Mouse (Mus musculus): ENCODE data around the gene Adgrl3. TPM values are rescaled to one million over a fixed set of nuclear protein-coding genes. Genes with fewer than 3 reads are reported as not detected.

Gene Adgrl3
- polyA plus RNA-seq, 1 experiment from 2014 or later: 11.9 TPM

- H3K27me3 ChIP-seq (replicated peaks; ENCODE audit: low read depth, poor library complexity, severe bottlenecking): no peaks in the 10 kb centered on the region
These were observed 34.7 kb downstream of the Adgrl3 start for GRCm38 (mm10) chr5:81054628-81055027.

GRCm38 (mm10) chr5:81055253-81055652 lies 35.3 kb downstream of the Adgrl3 start:
- no peak overlapping the region for H3K4me3 ChIP-seq
- no peaks in the 10 kb centered on the region for H3K36me3 ChIP-seq (replicated peaks)
- H3K27me3 ChIP-seq (replicated peaks; ENCODE audit: low read depth, poor library complexity, severe bottlenecking): no peaks in the 10 kb centered on the region
- DNase-seq (ENCODE audit: low spot score): no peak
- no peak overlapping the region for H3K27ac ChIP-seq (replicated peaks)
- WGBS: 86% methylated on average over 2 of the region's 2 CpGs
- H3K4me1 ChIP-seq: no peaks in the 10 kb centered on the region
- H3K9me3 ChIP-seq: no peaks in the 10 kb centered on the region

More at GRCm38 (mm10) chr5:81054628-81055027, 34.7 kb downstream of the Adgrl3 start:
- H3K27ac ChIP-seq (replicated peaks): no peak overlapping the region
- 53% methylated on average over 4 of the region's 4 CpGs for whole genome bisulfite sequencing
- no peaks in the 10 kb centered on the region for H3K36me3 ChIP-seq (replicated peaks)
- H3K4me3 ChIP-seq: no peak overlapping the region
- no peaks in the 10 kb centered on the region for H3K4me1 ChIP-seq
- H3K9me3 ChIP-seq: no peaks in the 10 kb centered on the region
- DNase-seq (ENCODE audit: low spot score): no peak

- no peak for DNase-seq (ENCODE audit: low spot score)
- Histone ChIP-seq H3K27ac (replicated peaks) (no peak overlapping the region), H3K27me3 (replicated peaks; ENCODE audit: low read depth, poor library complexity, severe bottlenecking) (no peaks in the 10 kb centered on the region), H3K36me3 (replicated peaks) (no peaks in the 10 kb centered on the region), H3K4me1 (no peaks in the 10 kb centered on the region), H3K4me3 (no peak overlapping the region), H3K9me3 (no peaks in the 10 kb centered on the region)
- WGBS: 87% methylated on average over 2 of the region's 2 CpGs
These were observed 38.2 kb downstream of the Adgrl3 start for GRCm38 (mm10) chr5:81058122-81058521.

GRCm38 (mm10) chr5:81060950-81061349 lies 41.0 kb downstream of the Adgrl3 start:
- 65% methylated on average over 2 of the region's 2 CpGs for WGBS
- no peak overlapping the region for H3K27ac ChIP-seq (replicated peaks)

GRCm38 (mm10) chr5:81061386-81061785 lies 41.4 kb downstream of the Adgrl3 start:
- Histone ChIP-seq H3K9me3 (no peaks in the 10 kb centered on the region), H3K27me3 (replicated peaks; ENCODE audit: low read depth, poor library complexity, severe bottlenecking) (no peaks in the 10 kb centered on the region), H3K4me1 (no peaks in the 10 kb centered on the region), H3K4me3 (no peak overlapping the region), H3K36me3 (replicated peaks) (no peaks in the 10 kb centered on the region), H3K27ac (replicated peaks) (no peak overlapping the region)
- no peak for DNase-seq (ENCODE audit: low spot score)

More at GRCm38 (mm10) chr5:81060950-81061349, 41.0 kb downstream of the Adgrl3 start:
- no peaks in the 10 kb centered on the region for H3K4me1 ChIP-seq
- no peaks in the 10 kb centered on the region for H3K36me3 ChIP-seq (replicated peaks)
- H3K9me3 ChIP-seq: no peaks in the 10 kb centered on the region
- no peak overlapping the region for H3K4me3 ChIP-seq
- DNase-seq (ENCODE audit: low spot score): no peak
- no peaks in the 10 kb centered on the region for H3K27me3 ChIP-seq (replicated peaks; ENCODE audit: low read depth, poor library complexity, severe bottlenecking)

- Histone ChIP-seq H3K4me3 (no peak overlapping the region), H3K27ac (replicated peaks) (no peak overlapping the region), H3K4me1 (no peaks in the 10 kb centered on the region), H3K36me3 (replicated peaks) (no peaks in the 10 kb centered on the region), H3K27me3 (replicated peaks; ENCODE audit: low read depth, poor library complexity, severe bottlenecking) (no peaks in the 10 kb centered on the region), H3K9me3 (no peaks in the 10 kb centered on the region)
- WGBS: 86% methylated on average over 2 of the region's 2 CpGs
- no peak for DNase-seq (ENCODE audit: low spot score)
These were observed 44.1 kb downstream of the Adgrl3 start for GRCm38 (mm10) chr5:81064026-81064425.

- no peaks in the 10 kb centered on the region for H3K36me3 ChIP-seq (replicated peaks)
- no peaks in the 10 kb centered on the region for H3K27me3 ChIP-seq (replicated peaks; ENCODE audit: low read depth, poor library complexity, severe bottlenecking)
- 86% methylated on average over 6 of the region's 6 CpGs for WGBS
- no peaks in the 10 kb centered on the region for H3K9me3 ChIP-seq
- no peak for DNase-seq (ENCODE audit: low spot score)
- H3K4me3 ChIP-seq: no peak overlapping the region
- no peaks in the 10 kb centered on the region for H3K4me1 ChIP-seq
- no peak overlapping the region for H3K27ac ChIP-seq (replicated peaks)
These were observed 48.2 kb downstream of the Adgrl3 start for GRCm38 (mm10) chr5:81068173-81068572.

- H3K9me3 ChIP-seq: no peaks in the 10 kb centered on the region
- no peak for DNase-seq (ENCODE audit: low spot score)
- H3K4me3 ChIP-seq: no peak overlapping the region
- WGBS: 79% methylated on average over 4 of the region's 4 CpGs
- H3K27me3 ChIP-seq (replicated peaks; ENCODE audit: low read depth, poor library complexity, severe bottlenecking): no peaks in the 10 kb centered on the region
- no peaks in the 10 kb centered on the region for H3K36me3 ChIP-seq (replicated peaks)
- H3K4me1 ChIP-seq: no peaks in the 10 kb centered on the region
- no peak overlapping the region for H3K27ac ChIP-seq (replicated peaks)
These were observed 48.9 kb downstream of the Adgrl3 start for GRCm38 (mm10) chr5:81068839-81069238.

- no peak for DNase-seq (ENCODE audit: low spot score)
- Histone ChIP-seq H3K4me1 (0 out of 2 replicates have a peak, but pooled peaks cover 7% of the 10 kb centered on the region), H3K27me3 (replicated peaks; ENCODE audit: low read depth, poor library complexity, severe bottlenecking) (no peaks in the 10 kb centered on the region), H3K27ac (replicated peaks) (no peak overlapping the region), H3K36me3 (replicated peaks) (no peaks in the 10 kb centered on the region), H3K4me3 (no peak overlapping the region), H3K9me3 (no peaks in the 10 kb centered on the region)
- WGBS: 86% methylated on average over 5 of the region's 5 CpGs
These were observed 53.0 kb downstream of the Adgrl3 start for GRCm38 (mm10) chr5:81072888-81073287.

GRCm38 (mm10) chr5:81073875-81074274 lies 53.9 kb downstream of the Adgrl3 start:
- 88% methylated on average over 1 of the region's 1 CpGs for WGBS
- no peaks in the 10 kb centered on the region for H3K36me3 ChIP-seq (replicated peaks)
- no peak overlapping the region for H3K27ac ChIP-seq (replicated peaks)

GRCm38 (mm10) chr5:81076377-81076776 lies 56.4 kb downstream of the Adgrl3 start:
- H3K9me3 ChIP-seq: no peaks in the 10 kb centered on the region
- H3K27ac ChIP-seq (replicated peaks): no peak overlapping the region
- no peaks in the 10 kb centered on the region for H3K27me3 ChIP-seq (replicated peaks; ENCODE audit: low read depth, poor library complexity, severe bottlenecking)
- H3K4me1 ChIP-seq: 0 out of 2 replicates have a peak, but pooled peaks cover 7% of the 10 kb centered on the region
- H3K4me3 ChIP-seq: no peak overlapping the region
- H3K36me3 ChIP-seq (replicated peaks): no peaks in the 10 kb centered on the region
- 65% methylated on average over 5 of the region's 5 CpGs for WGBS
- DNase-seq (ENCODE audit: low spot score): no peak

More at GRCm38 (mm10) chr5:81073875-81074274, 53.9 kb downstream of the Adgrl3 start:
- no peak overlapping the region for H3K4me3 ChIP-seq
- H3K9me3 ChIP-seq: no peaks in the 10 kb centered on the region
- 0 out of 2 replicates have a peak, but pooled peaks cover 7% of the 10 kb centered on the region for H3K4me1 ChIP-seq
- DNase-seq (ENCODE audit: low spot score): no peak
- no peaks in the 10 kb centered on the region for H3K27me3 ChIP-seq (replicated peaks; ENCODE audit: low read depth, poor library complexity, severe bottlenecking)

GRCm38 (mm10) chr5:81077031-81077430 lies 57.1 kb downstream of the Adgrl3 start:
- H3K27ac ChIP-seq (replicated peaks): no peak overlapping the region
- no peak for DNase-seq (ENCODE audit: low spot score)
- no peaks in the 10 kb centered on the region for H3K27me3 ChIP-seq (replicated peaks; ENCODE audit: low read depth, poor library complexity, severe bottlenecking)
- 0 out of 2 replicates have a peak, but pooled peaks cover 7% of the 10 kb centered on the region for H3K4me1 ChIP-seq
- H3K4me3 ChIP-seq: no peak overlapping the region
- H3K9me3 ChIP-seq: no peaks in the 10 kb centered on the region
- H3K36me3 ChIP-seq (replicated peaks): no peaks in the 10 kb centered on the region
- 80% methylated on average over 7 of the region's 7 CpGs for WGBS

GRCm38 (mm10) chr5:81077990-81078389 lies 58.1 kb downstream of the Adgrl3 start:
- Histone ChIP-seq H3K4me3 (no peak overlapping the region), H3K9me3 (no peaks in the 10 kb centered on the region), H3K27me3 (replicated peaks; ENCODE audit: low read depth, poor library complexity, severe bottlenecking) (no peaks in the 10 kb centered on the region), H3K27ac (replicated peaks) (no peak overlapping the region), H3K4me1 (0 out of 2 replicates have a peak, but pooled peaks cover 7% of the 10 kb centered on the region), H3K36me3 (replicated peaks) (no peaks in the 10 kb centered on the region)
- no peak for DNase-seq (ENCODE audit: low spot score)
- 95% methylated on average over 1 of the region's 1 CpGs for WGBS
